Mouse (Mus musculus) liver, adult 2 months (tissue): ENCODE measurements at regions not wholly inside any gene's neighbourhood (a gene's known extent, or its start where the extent isn't known, plus 50 kb on each side); places are given as distances from the start of the nearest gene placed in this dataset.

Experiments
- CTCF ChIP-seq: fragments of 200-500 bp; IDR thresholded peaks from 2 replicates; pipeline ENCODE4 v1.5.1; 2011; ENCODE audit warnings: low read depth, low read length, control low read depth
- POLR2A ChIP-seq: fragments of 200-500 bp; IDR thresholded peaks from 2 replicates; pipeline ENCODE4 v1.6.1; 2011; ENCODE audit warnings: low read length, control low read depth; ENCODE audit not compliant: insufficient read depth; ENCODE audit errors: extremely low read depth

DNA sequence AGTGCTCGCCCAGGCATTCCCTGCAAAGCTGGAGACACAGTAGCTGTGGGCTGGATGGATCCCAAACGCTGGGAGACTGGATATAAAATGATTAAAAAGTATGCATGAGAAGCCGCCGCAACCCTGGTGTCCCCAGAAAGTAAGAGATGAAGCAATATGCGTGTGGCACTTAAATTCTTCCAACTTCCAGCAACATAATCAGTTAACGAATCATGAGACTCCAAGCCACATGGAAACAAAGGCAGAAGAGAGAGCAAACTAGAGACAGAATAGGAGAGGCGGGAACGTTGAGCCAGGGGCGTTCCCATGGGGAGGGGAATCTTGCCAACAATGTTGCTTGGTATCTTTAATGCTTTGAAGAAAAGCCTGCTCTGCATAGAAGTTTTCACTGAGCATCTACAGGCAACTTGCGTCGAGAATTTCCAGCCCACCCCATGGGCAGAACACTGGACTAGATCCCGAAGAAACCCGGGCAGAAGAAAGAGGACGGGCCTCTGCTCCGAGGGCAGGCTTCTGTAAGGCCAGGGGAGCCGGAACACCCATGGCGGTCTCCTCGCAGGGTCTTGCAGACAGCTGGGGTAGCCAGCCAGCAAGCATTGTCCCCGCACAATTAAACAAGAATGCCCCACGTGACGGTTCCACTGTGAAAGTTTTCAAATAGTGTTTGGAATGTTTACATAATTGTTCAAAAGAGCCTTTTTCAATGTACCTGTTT is 333.7 kb downstream of the 3100002H09Rik start:
- no peak for TF ChIP-seq CTCF
- TF ChIP-seq POLR2A: no peak
